In genomic region chr7:126158238-126158637, GRCm38 (mm10) we compare ENCODE assay signal across 23 mouse cellular contexts.
"Had no signal": no experiment of that assay in that cellular context is flagged by ENCODE, and none has a peak within 500 bp of the region (broad histone marks: within the 10 kb centered on the region; RNA-seq: fewer than 3 reads in every experiment).

No protein-coding gene starts in this region.

- H3K4me2 ChIP-seq: heart, embryonic 11.5 days; heart, embryonic 13.5 days; heart, embryonic 15.5 days; hindbrain, embryonic 13.5 days; hindbrain, embryonic 15.5 days; kidney, embryonic 15.5 days; limb, embryonic 13.5 days had no signal

- H3K4me3 ChIP-seq: heart, adult 2 months; heart, embryonic 13.5 days; heart, embryonic 15.5 days; hindbrain, embryonic 13.5 days; hindbrain, embryonic 15.5 days; kidney, embryonic 15.5 days; limb, embryonic 13.5 days had no signal

- H3K9me3 ChIP-seq: heart, embryonic 13.5 days; heart, embryonic 15.5 days; hindbrain, embryonic 13.5 days; hindbrain, embryonic 15.5 days; kidney, embryonic 15.5 days; limb, embryonic 13.5 days had no signal

- H3K4me1 ChIP-seq: heart, embryonic 13.5 days; heart, embryonic 15.5 days; hindbrain, embryonic 13.5 days; hindbrain, embryonic 15.5 days; limb, embryonic 13.5 days had no signal

- H3K27ac ChIP-seq: heart, adult 2 months; heart, embryonic 13.5 days; heart, embryonic 15.5 days; hindbrain, embryonic 13.5 days; hindbrain, embryonic 15.5 days; hindbrain, postnatal 0 days; kidney, embryonic 15.5 days; kidney, postnatal 0 days; limb, embryonic 13.5 days had no signal

- H3K9ac ChIP-seq: heart, embryonic 13.5 days; heart, embryonic 15.5 days; hindbrain, embryonic 13.5 days; hindbrain, embryonic 15.5 days; kidney, embryonic 15.5 days; limb, embryonic 13.5 days had no signal

- DNase-seq: gastrocnemius, postnatal 14 days; gastrocnemius, postnatal 36 days; heart, adult 2 months; heart, postnatal 14 days; heart, postnatal 36 days; kidney, adult 11 months; kidney, adult 2 months; kidney, adult 9 months; kidney, postnatal 14 days; kidney, postnatal 36 days; layer of hippocampus, adult 9-11 months; layer of hippocampus, postnatal 36 days; left cerebral cortex, postnatal 4 days had no signal

- H3K27me3 ChIP-seq: heart, embryonic 13.5 days; heart, embryonic 15.5 days; hindbrain, embryonic 13.5 days; hindbrain, embryonic 15.5 days; kidney, embryonic 15.5 days; limb, embryonic 13.5 days had no signal

- ATAC-seq: hindbrain, postnatal 0 days; intestine, embryonic 16.5 days had no signal
